Mouse (Mus musculus): ENCODE measurements around the gene Nuak1. TPM values are rescaled to one million over a fixed set of nuclear protein-coding genes. Genes with fewer than 3 reads are reported as not detected.

The Nuak1 gene
- polyA plus RNA-seq, 1 experiment from 2014 or later = 2.4 TPM

DNA sequence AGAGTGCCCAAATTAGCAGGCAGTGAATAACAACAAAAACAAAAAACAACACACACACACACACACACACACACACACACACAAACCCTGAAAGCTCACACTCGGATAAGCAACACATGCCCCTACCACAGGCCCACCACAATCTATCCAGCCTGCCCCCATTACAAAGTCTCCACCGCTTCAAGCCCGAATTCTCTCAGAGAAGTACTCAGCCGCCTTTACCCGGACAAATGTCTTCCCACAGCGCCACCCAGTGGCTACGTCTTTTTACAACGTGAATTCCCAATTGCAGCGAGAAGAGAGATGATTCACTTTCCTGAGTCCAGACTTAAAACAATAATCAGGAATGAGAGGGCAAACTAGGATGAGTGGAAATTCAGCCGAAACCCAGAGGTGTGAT, 10.3 kb upstream of the Nuak1 start:
- no peaks in the 10 kb centered on the region for H3K9me3 ChIP-seq (replicated peaks; ENCODE audit: low read length)
- peak; percentile 58 for ATAC-seq (replicated peaks; ENCODE audit: low FRiP score, low read depth)

DNA sequence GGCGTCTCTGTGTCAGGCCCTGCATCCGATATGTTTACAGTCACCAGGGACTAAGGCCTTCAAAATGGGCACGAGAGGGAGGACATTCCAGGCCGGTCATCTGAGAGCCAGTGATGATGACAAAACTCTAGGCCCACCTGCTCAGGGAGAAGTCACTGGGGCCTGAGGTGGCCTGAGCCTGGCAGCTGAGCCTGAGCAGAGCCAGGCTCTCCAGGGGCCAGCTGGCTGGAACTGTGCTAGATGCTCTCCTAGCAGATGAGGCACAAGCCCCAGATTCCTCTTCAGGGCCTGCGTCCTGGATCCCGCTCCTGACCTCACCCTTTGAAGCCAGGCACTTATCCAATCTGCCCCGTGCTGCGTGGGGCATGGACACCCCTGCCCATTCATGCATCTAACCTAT, 9.3 kb upstream of the Nuak1 start:
- Histone ChIP-seq H3K27ac (no peak overlapping the region), H3K9ac (ENCODE audit: low read depth, low read length) (no peak overlapping the region), H3K4me3 (replicated peaks; ENCODE audit: low read depth, low read length) (no peak overlapping the region), H3K4me1 (replicated peaks; ENCODE audit: insufficient read depth, low read length) (peaks cover 8% of the 10 kb centered on the region; the same call in 1 of the 2 replicates), H3K36me3 (ENCODE audit: insufficient read depth, low read length) (no peaks in the 10 kb centered on the region), H3K4me2 (ENCODE audit: low read length) (no peak overlapping the region), H3K27me3 (ENCODE audit: insufficient read depth, low read length) (no peaks in the 10 kb centered on the region), H3K9me3 (replicated peaks; ENCODE audit: low read length) (no peaks in the 10 kb centered on the region)
- no peak for ATAC-seq (replicated peaks; ENCODE audit: low FRiP score, low read depth)
- no peak for DNase-seq (ENCODE audit: low spot score)
- TF ChIP-seq CTCF (IDR thresholded peaks at IDR 0.05; ENCODE audit: low read depth) = no peak
- 53% methylated on average over 8 of the region's 8 CpGs for WGBS

More for the DNA sequence above, 10.3 kb upstream of the Nuak1 start:
- no peak overlapping the region for H3K9ac ChIP-seq (ENCODE audit: low read depth, low read length)
- H3K27me3 ChIP-seq (ENCODE audit: insufficient read depth, low read length) = no peaks in the 10 kb centered on the region
- no peak overlapping the region for H3K4me3 ChIP-seq (replicated peaks; ENCODE audit: low read depth, low read length)
- no peaks in the 10 kb centered on the region for H3K36me3 ChIP-seq (ENCODE audit: insufficient read depth, low read length)
- TF ChIP-seq CTCF (IDR thresholded peaks at IDR 0.05; ENCODE audit: low read depth) = peak; percentile 95
- WGBS = 3% methylated on average over 10 of the region's 10 CpGs
- DNase-seq (ENCODE audit: low spot score) = peak; percentile 94
- H3K4me2 ChIP-seq (ENCODE audit: low read length) = no peak overlapping the region
- no peak overlapping the region for H3K27ac ChIP-seq
- H3K4me1 ChIP-seq (replicated peaks; ENCODE audit: insufficient read depth, low read length) = peaks cover 8% of the 10 kb centered on the region; the same call in 1 of the 2 replicates

DNA sequence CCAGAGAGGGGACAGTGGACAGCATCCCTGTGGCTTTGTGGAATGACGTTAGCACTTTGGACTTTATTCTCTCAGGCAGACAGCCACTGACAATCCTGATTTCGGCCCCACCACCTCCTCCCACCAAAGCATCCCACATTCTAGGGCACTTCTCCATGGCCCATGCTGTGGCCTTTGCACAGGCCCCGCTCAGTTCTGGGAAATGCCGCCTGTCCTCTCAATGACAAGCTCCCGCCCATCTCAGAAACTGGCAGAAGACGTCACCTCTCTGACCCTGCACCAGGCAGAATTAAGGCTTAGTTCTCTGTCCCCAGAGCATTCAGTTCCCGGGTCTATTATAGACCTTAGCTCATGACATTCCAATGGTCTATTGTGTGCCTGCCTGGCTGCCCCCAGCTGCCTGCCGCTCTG, 7.0 kb upstream of the Nuak1 start:
- Histone ChIP-seq H3K27me3 (ENCODE audit: insufficient read depth, low read length) (no peaks in the 10 kb centered on the region), H3K4me1 (replicated peaks; ENCODE audit: insufficient read depth, low read length) (peaks cover 13% of the 10 kb centered on the region; the same call in 1 of the 2 replicates), H3K4me3 (replicated peaks; ENCODE audit: low read depth, low read length) (no peak overlapping the region), H3K27ac (no peak overlapping the region), H3K9ac (ENCODE audit: low read depth, low read length) (no peak overlapping the region), H3K4me2 (ENCODE audit: low read length) (no peak overlapping the region), H3K9me3 (replicated peaks; ENCODE audit: low read length) (no peaks in the 10 kb centered on the region), H3K36me3 (ENCODE audit: insufficient read depth, low read length) (no peaks in the 10 kb centered on the region)
- DNase-seq (ENCODE audit: low spot score) (no peak), ATAC-seq (replicated peaks; ENCODE audit: low FRiP score, low read depth) (peak; percentile 33; the same call in 1 of the 2 replicates)
- TF ChIP-seq CTCF (IDR thresholded peaks at IDR 0.05; ENCODE audit: low read depth) = no peak
- WGBS = 41% methylated on average over 8 of the region's 8 CpGs

DNA sequence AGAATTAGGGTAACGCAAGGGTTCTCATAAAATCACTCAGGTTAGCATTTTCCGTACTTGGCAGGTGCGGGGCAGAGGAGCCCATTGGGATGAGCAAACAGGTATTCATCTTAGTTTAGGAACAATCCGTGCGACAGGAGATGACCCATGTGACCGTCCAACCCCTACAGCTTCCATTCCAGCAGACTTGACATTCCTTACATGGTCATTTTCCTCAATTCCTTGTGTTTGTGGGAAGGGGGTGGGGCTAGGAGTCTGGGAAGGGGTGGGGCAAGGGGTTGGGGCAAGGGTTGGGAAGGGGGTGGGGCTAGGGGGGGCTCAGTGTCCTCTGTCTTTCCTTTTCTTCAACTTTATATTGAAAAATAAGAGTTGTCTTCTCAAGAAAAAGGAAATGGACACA, 6.3 kb upstream of the Nuak1 start:
- no peak overlapping the region for H3K4me3 ChIP-seq (replicated peaks; ENCODE audit: low read depth, low read length)
- no peak overlapping the region for H3K9ac ChIP-seq (ENCODE audit: low read depth, low read length)
- H3K27me3 ChIP-seq (ENCODE audit: insufficient read depth, low read length) = no peaks in the 10 kb centered on the region
- no peak overlapping the region for H3K4me2 ChIP-seq (ENCODE audit: low read length)
- no peaks in the 10 kb centered on the region for H3K36me3 ChIP-seq (ENCODE audit: insufficient read depth, low read length)
- no peak overlapping the region for H3K27ac ChIP-seq
- 82% methylated on average over 6 of the region's 6 CpGs for WGBS
- peaks cover 19% of the 10 kb centered on the region; the same call in 1 of the 2 replicates for H3K4me1 ChIP-seq (replicated peaks; ENCODE audit: insufficient read depth, low read length)
- no peak for TF ChIP-seq CTCF (IDR thresholded peaks at IDR 0.05; ENCODE audit: low read depth)
- ATAC-seq (replicated peaks; ENCODE audit: low FRiP score, low read depth) (no peak), DNase-seq (ENCODE audit: low spot score) (no peak)
- no peaks in the 10 kb centered on the region for H3K9me3 ChIP-seq (replicated peaks; ENCODE audit: low read length)

DNA sequence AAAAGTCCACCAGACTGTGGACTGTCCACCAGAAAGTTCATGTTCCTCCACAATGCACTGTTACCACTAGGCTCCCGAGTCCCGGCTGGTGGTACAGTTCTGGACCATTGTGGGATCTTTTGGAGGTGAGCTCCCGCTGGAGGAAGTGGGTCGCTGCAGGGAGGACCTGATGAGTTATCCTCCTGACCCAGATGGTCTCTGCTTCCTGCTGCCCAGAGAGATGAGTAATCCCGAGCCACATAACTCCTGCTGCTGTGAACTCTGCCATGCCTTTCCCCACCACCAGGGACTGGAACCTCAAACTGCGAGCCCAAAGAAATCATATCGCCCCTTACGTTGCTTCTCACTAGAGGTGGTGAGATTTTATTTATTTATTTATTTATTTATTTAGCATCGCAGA, 4.0 kb upstream of the Nuak1 start:
- TF ChIP-seq CTCF (IDR thresholded peaks at IDR 0.05; ENCODE audit: low read depth) = peak; percentile 35; the same call in 1 of the 2 replicates
- no peaks in the 10 kb centered on the region for H3K9me3 ChIP-seq (replicated peaks; ENCODE audit: low read length)
- no peak overlapping the region for H3K27ac ChIP-seq
- H3K36me3 ChIP-seq (ENCODE audit: insufficient read depth, low read length) = no peaks in the 10 kb centered on the region
- no peak overlapping the region for H3K9ac ChIP-seq (ENCODE audit: low read depth, low read length)
- no peak overlapping the region for H3K4me2 ChIP-seq (ENCODE audit: low read length)
- ATAC-seq (replicated peaks; ENCODE audit: low FRiP score, low read depth) = no peak
- peaks cover 16% of the 10 kb centered on the region; the same call in 1 of the 2 replicates for H3K4me1 ChIP-seq (replicated peaks; ENCODE audit: insufficient read depth, low read length)
- no peaks in the 10 kb centered on the region for H3K27me3 ChIP-seq (ENCODE audit: insufficient read depth, low read length)
- 78% methylated on average over 9 of the region's 9 CpGs for WGBS
- no peak overlapping the region for H3K4me3 ChIP-seq (replicated peaks; ENCODE audit: low read depth, low read length)
- peak; percentile 24 for DNase-seq (ENCODE audit: low spot score)

DNA sequence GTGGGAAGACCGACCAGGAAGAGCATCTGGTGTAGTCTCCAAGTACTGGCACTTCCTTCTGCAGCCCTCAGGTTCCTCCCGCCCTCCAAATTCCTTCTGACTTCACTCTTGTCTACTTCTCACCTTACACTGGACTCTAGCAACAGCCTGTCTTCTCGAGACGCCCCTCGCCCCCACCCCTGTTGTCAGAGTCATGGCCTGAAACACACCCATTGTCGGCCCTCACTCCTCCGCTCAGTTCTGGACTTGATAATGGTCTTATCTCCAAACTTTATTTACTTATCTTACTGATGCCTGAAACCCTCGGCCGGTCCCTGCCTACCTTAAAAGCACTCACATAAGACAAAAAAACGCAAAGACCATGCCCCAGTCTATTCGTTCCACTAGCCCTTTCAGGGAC, 1.4 kb upstream of the Nuak1 start:
- 12% methylated on average over 11 of the region's 11 CpGs for WGBS
- Histone ChIP-seq H3K9ac (ENCODE audit: low read depth, low read length) (peak overlapping the region; percentile 97), H3K36me3 (ENCODE audit: insufficient read depth, low read length) (no peaks in the 10 kb centered on the region), H3K4me1 (replicated peaks; ENCODE audit: insufficient read depth, low read length) (peaks cover 30% of the 10 kb centered on the region), H3K9me3 (replicated peaks; ENCODE audit: low read length) (no peaks in the 10 kb centered on the region), H3K4me2 (ENCODE audit: low read length) (peak overlapping the region; percentile 92), H3K27ac (peak overlapping the region; percentile 96; the same call in 1 of the 2 replicates), H3K27me3 (ENCODE audit: insufficient read depth, low read length) (no peaks in the 10 kb centered on the region), H3K4me3 (replicated peaks; ENCODE audit: low read depth, low read length) (peak overlapping the region; percentile 86)
- ATAC-seq (replicated peaks; ENCODE audit: low FRiP score, low read depth) (no peak), DNase-seq (ENCODE audit: low spot score) (peak; percentile 81)
- TF ChIP-seq CTCF (IDR thresholded peaks at IDR 0.05; ENCODE audit: low read depth) = no peak

DNA sequence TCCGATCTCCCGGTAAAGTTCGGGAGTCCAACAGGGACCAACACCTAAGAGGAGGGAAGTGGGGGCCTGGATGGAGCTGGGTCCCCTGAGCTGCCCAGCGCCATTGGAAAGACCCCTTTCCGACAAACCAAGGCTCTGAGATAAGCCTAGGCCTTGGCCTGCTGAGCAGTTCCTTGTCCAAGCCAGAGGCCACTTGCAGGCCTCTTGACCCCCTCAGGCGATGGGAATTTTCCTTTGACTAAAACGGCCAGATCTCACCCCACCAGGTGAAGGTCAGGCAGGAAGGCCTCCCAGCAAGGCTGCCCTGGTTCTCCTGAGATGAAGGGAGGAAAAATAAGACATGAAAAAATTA, 1.0 kb upstream of the Nuak1 start:
- Histone ChIP-seq H3K27me3 (ENCODE audit: insufficient read depth, low read length) (no peaks in the 10 kb centered on the region), H3K4me1 (replicated peaks; ENCODE audit: insufficient read depth, low read length) (peaks cover 30% of the 10 kb centered on the region), H3K9me3 (replicated peaks; ENCODE audit: low read length) (no peaks in the 10 kb centered on the region), H3K4me3 (replicated peaks; ENCODE audit: low read depth, low read length) (peak overlapping the region; percentile 86), H3K9ac (ENCODE audit: low read depth, low read length) (peak overlapping the region; percentile 97), H3K36me3 (ENCODE audit: insufficient read depth, low read length) (no peaks in the 10 kb centered on the region), H3K4me2 (ENCODE audit: low read length) (peak overlapping the region; percentile 92), H3K27ac (peak overlapping the region; percentile 96)
- ATAC-seq (replicated peaks; ENCODE audit: low FRiP score, low read depth) = no peak; the same call in 1 of the 2 replicates
- DNase-seq (ENCODE audit: low spot score) = peak; percentile 44
- under 1% methylated on average over 7 of the region's 7 CpGs for WGBS
- TF ChIP-seq CTCF (IDR thresholded peaks at IDR 0.05; ENCODE audit: low read depth) = no peak
